Mouse (Mus musculus): ENCODE results near the gene Lamb2.

The Lamb2 gene

DNA sequence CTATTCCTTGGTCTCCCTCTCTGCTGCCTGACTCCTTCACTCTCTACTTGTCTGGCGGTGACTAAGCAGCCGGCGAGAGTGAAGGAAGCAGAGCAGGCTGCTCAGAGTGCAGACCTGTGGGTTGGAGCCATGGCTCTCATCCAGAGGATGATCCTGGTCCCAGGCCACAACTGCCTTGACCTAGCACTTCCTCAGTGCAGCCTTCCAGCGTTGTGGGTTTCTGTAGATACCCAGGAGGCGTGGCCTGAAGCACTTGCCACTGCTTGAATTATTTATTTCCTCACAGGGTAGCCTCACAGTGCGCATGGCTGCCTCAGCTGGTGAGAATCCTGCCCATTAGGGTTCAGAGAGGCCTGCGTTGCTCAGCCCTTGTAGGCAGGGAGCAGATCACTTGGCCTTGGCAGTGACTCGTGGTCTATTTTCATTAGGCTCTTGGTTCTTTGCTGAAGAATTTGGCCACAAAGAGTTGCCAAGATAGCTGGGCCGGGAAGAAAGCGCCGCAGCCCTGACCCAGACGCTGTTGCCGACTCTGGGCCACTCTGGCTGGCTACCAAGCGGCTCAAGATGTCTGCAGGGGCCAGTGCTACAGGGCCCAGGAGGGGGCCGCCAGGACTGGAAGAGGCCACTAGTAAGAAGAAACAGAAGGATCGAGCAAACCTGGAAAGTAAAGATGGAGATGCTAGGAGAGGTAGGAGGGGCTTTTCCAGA, 12.7 kb downstream of the Lamb2 start:
- DNase-seq (ENCODE audit: low spot score), result peak; percentile 58

DNA sequence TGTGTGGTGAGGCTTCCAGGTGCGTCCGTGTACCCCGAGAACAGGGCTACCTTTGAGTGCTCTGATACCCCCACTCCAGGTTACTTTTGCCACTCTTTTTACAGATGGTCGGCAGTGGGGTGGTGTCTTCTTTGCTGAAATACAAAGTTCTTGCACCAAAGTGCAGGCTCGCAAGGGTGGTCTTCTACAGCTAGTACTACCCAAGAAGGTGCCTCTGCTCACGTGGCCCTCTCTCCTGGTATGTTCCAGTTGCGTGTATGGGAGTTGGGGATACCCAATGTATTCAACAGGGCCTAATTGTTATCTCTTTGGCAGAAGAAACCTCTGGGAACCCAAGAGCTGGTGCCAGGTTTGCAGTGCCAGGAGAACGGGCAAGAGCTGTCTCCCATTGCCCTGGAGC, 13.7 kb downstream of the Lamb2 start:
- no peak for DNase-seq (ENCODE audit: low spot score)

GRCm38 (mm10) chr9:108494146-108494825, 14.8 kb downstream of the Lamb2 start:
- DNase-seq (ENCODE audit: low spot score), result no peak

GRCm38 (mm10) chr9:108494905-108495304, 15.4 kb downstream of the Lamb2 start:
- no peak for DNase-seq (ENCODE audit: low spot score)

DNA sequence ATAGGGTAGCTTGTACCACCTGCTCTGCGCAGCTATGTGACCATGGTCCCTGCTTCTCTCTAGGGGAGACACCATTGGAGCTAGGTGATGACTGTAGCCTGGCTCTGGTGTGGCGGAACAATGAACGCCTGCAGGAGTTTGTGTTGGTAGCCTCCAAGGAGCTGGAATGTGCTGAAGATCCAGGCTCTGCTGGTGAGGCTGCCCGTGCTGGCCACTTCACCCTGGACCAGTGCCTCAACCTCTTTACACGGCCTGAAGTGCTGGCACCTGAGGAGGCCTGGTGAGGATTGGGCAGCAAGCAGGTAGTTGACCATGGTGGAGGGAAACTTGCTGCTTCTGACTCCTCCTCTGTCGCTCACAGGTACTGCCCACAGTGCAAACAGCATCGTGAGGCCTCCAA, 19.7 kb downstream of the Lamb2 start:
- DNase-seq (ENCODE audit: low spot score), result no peak

DNA sequence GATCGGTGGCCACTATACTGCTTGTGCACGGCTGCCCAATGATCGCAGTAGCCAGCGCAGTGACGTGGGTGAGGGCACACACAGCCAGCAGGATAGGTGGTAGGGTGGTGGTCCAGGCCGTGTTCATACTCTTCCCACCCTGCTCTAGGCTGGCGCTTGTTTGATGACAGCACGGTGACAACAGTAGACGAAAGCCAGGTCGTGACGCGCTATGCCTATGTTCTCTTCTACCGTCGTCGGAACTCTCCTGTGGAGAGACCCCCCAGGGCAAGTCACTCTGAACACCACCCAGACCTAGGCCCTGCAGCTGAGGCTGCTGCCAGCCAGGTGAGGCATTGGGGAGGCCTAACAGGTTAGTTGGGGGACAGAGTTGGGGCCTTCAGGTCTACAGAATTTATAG, 20.4 kb downstream of the Lamb2 start:
- no peak for DNase-seq (ENCODE audit: low spot score)

DNA sequence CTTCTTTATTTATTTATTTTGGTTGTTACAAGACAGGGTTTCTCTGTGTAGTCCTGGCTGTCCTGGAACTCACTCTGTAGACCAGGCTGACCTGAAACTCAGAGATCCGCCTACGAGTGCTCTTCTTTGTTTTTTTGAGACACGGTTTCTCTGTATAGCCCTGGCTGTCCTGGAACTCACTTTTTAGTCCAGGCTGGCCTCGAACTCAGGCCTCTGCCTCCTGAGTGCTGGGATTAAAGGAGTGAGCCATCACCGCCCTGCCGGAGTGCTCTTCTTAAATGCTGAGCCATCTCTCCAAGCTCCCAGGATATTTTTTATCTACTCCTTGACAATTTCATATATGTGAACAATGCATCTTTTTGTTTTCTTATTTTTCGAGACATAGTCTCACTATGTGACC, 27.4 kb downstream of the Lamb2 start:
- no peak for DNase-seq (ENCODE audit: low spot score)

DNA sequence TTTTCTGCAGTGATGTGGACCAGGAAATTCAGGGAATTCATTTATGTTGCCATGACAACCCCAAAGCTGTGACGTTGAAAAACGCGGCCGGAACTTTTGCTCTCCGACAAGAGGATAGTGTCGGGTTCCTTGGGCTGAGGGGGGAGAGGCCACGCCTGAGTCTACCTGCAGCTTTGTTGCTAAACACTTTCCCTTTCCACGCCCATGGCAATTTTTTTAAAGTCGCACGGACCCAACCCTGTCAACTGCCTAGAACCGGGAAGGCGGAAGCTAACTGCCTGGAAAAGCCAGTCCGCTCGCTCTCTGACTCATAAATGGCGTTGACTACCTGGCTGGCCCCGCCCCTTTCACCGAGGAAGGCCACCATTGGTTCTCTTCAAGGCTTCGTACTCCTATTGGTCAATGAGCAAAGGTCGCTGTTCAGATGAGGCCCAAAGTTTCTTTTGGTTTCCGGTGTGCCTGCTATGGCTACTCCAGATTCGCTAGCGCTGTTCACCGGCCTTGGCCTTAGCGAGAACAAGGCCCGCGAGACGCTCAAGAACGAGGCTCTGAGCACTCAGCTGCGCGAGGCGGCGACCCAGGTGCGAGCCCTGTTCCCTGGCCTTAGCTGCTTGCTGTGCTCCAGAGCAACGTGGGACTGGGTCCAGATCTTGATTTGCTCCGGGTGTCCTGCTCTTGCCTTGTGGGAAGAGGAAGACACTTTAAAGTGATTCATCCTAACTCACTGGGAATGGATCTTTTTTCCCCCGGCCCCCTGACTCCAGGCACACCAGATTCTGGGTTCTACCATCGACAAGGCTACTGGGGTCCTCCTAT, 28.3 kb downstream of the Lamb2 start, which contains the start of gene Qars:
Gene Qars, plus strand, starts transcription at position 88 of the 816 bp plus-strand sequence.
- DNase-seq (ENCODE audit: low spot score), result peak; percentile 90

DNA sequence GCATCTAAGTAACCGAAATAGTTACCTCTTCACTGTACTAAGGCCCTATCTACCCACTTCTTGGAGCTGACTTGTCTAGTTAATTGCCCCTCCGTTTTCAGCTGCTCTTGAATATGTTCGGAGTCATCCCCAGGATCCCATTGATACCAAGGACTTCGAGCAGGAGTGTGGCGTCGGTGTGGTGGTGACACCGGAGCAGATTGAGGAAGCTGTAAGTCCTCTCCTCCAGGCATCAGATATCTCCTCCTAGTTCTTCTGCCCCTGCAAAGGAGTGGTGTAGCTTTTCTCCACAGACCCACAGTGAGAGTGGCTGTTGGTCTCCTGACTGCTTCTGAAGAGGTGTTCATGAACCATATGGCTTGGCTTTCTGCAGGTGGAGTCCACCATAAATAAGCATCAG, 29.2 kb downstream of the Lamb2 start:
- DNase-seq (ENCODE audit: low spot score), result no peak

DNA sequence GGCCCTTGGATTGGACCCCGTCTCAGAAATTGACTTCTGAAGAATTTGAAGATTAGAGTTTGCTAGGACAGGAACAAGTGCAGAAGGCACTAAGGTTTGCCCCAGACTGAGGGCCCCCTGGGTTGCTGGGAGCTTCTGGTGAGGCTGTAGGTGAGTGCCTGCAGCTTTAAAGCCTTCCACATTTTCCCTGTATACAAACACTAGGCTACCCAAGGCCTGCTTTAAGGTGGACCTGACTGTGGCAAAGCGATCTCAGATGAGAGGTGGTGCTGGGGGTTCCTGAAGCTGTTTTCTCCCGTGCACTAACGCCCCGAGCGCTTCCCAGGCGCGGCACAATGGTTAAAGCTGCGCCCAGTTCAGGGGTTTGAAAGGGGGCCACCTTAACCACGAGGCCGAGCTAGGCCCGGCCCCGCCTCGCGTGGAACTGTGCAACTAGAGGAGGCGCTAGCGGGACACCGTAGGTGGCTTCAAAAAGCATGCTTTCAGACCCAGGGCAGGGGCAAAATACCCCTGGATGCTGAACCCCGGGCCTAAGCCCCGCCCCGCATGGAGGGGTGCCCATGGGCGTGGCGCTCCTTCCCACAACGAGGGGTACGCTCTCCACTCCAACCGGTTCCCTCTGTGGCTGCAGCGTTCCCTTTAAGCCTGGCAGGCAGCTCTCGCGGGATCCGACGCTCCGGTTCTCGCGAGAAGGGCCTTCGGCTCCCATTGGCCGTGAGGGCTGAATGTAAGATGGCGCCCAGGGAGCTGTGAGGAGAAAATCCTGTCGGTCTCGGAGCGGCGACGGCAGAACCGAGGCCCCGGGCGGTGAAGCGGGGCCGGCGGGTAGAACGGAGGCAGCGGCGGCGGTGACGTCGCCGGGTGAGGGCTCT, 37.1 kb downstream of the Lamb2 start, which contains the start of gene Qrich1:
Gene Qrich1, plus strand, starts transcription at position 427 of the 872 bp plus-strand sequence.
- DNase-seq (ENCODE audit: low spot score), result peak; percentile 94

DNA sequence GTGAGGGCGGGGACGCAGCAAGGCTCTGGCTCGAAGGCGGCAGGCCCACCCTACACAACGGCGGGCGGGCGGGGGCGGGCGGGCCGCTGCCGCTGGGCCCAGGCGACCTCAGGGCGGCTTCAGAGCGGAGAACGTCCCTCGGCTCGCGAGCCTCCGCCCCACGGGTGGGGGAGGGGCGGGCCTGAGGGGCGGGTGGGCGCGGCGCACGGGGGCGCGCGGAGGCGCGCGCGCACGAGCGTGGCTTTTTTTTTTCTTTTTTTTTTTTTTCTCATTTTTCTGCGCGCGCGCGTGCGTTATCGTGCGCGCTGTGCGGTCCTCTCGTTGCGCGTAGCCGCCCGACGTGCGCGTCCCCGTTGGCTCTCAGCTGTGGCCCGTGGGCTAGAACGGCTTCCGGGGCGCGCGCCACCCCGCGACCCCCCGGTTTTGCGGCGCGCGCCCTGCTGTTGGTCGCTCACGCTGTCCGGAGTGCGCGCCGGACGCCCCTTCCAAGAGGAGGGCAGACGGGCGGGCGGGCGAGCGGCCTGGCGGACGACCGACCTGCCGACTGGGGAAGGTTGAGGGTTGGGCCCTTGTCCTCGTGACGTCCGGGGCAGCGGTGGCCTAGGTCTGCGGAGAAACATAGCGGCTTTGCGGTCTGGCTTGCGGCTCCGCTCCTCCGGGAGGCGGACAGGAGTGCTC, 37.9 kb downstream of the Lamb2 start:
- DNase-seq (ENCODE audit: low spot score), result peak; percentile 86

DNA sequence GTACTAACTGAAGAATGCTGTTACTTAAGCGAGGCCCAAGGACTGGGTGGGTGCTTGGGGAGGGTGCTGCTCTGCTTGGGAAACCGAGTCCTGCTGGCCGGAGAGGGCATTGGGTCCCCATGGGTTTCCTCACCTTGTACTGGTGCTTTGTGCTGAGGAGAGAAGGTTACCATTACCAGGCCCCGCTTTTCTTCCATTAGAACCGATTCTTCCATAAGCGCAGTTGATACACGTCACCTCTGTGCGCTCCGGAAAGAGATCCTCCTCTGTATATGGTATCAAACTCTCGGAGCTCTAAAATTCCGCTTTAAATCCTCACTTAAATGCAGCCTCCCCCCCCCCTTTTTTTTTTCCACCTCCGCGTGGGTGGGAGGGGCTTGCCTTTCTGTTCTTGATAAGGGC, 38.4 kb downstream of the Lamb2 start:
- no peak for DNase-seq (ENCODE audit: low spot score)

DNA sequence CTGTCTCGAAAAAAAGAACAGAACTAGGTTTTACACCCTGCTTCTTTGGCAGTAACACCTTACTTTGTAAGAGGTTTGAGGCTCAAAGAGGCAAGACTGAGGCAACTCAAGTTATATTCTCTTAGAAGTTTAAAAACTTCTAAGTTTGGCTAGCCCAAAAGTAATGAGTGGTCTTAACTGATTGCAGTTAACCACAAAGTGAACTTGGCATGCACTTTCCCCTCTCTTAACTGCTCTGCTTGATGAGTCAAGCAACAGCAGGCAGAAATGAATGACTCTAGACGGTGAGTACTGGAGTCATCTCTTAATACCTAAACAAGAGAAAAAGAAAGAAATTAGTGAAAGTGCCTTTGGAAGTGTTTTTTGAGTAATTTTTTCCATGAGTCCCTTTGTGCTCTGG, 42.1 kb downstream of the Lamb2 start:
- DNase-seq (ENCODE audit: low spot score), result no peak

DNA sequence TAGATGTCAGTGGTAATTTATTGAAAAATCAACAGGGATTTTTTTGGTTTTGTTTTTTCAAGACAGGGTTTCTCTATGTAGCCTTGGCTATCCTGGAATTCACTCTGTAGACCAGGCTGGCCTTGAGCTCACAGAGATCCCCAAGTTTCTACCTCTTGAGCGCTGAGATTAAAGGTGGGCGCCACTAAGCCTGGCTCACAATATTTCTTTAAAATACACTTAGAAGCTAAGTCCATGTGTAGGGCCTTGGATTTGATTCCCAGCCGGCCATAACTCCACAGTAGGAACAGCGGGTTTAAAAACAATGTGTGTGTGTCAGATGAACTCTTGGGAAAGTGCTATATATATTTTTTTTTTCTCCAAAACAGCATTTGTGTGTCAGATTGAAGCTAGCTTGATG, 43.8 kb downstream of the Lamb2 start:
- DNase-seq (ENCODE audit: low spot score), result no peak

DNA sequence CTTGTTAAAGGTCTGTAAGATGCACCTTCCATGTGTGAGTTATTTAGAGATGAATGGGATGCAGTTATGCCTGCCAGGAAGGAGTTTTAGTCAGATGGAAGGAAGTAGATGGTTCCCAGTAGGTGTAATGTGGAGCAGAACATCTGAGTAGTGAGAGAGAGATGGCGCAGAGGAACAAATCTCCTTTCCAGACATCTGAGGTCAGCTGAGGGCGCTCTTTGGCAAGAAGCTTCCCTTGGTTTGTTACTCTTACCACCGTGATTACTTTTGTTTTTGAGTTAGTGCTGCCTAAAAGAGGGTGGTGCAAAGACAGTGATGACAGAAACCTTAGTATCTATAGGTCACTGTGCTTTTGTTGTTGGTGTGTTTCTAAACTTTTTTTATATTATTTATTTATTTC, 45.9 kb downstream of the Lamb2 start:
- no peak for DNase-seq (ENCODE audit: low spot score)

GRCm38 (mm10) chr9:108530954-108531353, 51.4 kb downstream of the Lamb2 start:
- DNase-seq (ENCODE audit: low spot score), result no peak

- no peak for DNase-seq (ENCODE audit: low spot score)
Measured at GRCm38 (mm10) chr9:108531496-108531895, 52.0 kb downstream of the Lamb2 start.
